Mouse (Mus musculus): Measurements from ENCODE around the gene Mcm8. TPM values are rescaled to one million over a fixed set of nuclear protein-coding genes. Genes with fewer than 3 reads are reported as not detected.

Gene Mcm8
- polyA plus RNA-seq, 2 experiments = 4.5 to 6.9 TPM

- no peaks in the 10 kb centered on the region for H3K9me3 ChIP-seq (ENCODE audit: control insufficient read depth, low read length)
- peak within 1 kb of the TSS; percentile 53 for H3K4me2 ChIP-seq (ENCODE audit: low read depth)
- no peak for ATAC-seq (ENCODE audit: insufficient read depth)
- TF ChIP-seq EP300 (IDR thresholded peaks at IDR 0.05; ENCODE audit: low read depth) = no peak
- TF ChIP-seq CTCF (IDR thresholded peaks at IDR 0.05; ENCODE audit: low read depth) = no peak
- H3K27me3 ChIP-seq (ENCODE audit: control insufficient read depth, insufficient read depth, low read length) = peaks cover 27% of the 10 kb centered on the region
- no peaks in the 10 kb centered on the region for H3K4me1 ChIP-seq (replicated peaks; ENCODE audit: control insufficient read depth in 2 of 2, insufficient read depth in 2 of 2, low read length in 1 of 2)
- DNase-seq (ENCODE audit: low read depth in 3 of 3, low spot score in 3 of 3) = no peak
- no peak within 1 kb of the TSS for H3K9ac ChIP-seq (replicated peaks)
- WGBS (ENCODE audit: insufficient replicate concordance) = 13% methylated on average over 12 of the region's 12 CpGs
- peak within 1 kb of the TSS in 1 of 2 experiments; percentile 23; a peak in 2 of 4 replicates for H3K4me3 ChIP-seq (ENCODE audit: insufficient read depth in 1 of 2, low read depth in 2 of 2, low read length in 2 of 2)
- no peak within 1 kb of the TSS for H3K27ac ChIP-seq
- no peaks in the 10 kb centered on the region for H3K36me3 ChIP-seq (replicated peaks; ENCODE audit: control insufficient read depth, insufficient read depth, low read depth)
Measured at GRCm38 (mm10) chr2:132880844-132881645, 65.1 kb downstream of the Mcm8 start, which contains the start of gene Lrrn4. Gene Lrrn4, minus strand, starts transcription at chr2:132880891.

DNA sequence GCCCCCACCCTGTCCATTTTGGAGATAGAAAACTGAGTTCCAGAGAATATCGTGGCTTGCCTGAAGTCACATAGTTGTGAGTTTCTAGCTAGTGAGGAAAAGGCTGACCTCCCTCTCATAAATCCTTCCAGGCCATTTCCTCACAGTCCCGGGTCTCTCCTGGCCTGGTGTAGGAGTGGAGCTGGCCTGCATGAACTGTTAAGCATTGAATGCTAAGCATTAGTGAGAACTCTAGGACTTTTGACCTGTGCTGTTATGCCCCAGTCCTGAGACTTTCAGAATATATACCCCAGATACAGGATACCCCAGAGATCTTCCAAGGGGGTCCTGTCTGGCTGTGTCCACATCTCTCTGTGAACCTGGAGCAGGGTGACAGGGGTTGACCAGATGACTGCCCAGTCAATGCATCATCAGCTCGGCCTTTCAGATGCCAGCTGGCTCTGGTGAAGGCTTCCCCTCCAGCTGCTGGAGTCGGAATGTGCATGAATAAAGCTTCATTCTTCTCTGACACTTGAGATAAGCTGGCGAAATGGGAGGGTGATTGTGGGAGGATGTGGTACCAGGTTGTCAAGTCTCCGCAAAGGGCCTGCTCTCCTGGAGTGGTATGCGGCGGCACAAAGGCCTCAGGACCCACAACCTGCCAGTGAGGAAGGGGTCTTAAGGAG is 68.5 kb downstream of the Mcm8 start:
- DNase-seq (ENCODE audit: low read depth in 3 of 3, low spot score in 3 of 3) (no peak), ATAC-seq (ENCODE audit: insufficient read depth) (no peak)
- no peak overlapping the region for H3K9ac ChIP-seq (replicated peaks)
- no peaks in the 10 kb centered on the region for H3K9me3 ChIP-seq (ENCODE audit: control insufficient read depth, low read length)
- TF ChIP-seq CTCF (IDR thresholded peaks at IDR 0.05; ENCODE audit: low read depth) (no peak), EP300 (IDR thresholded peaks at IDR 0.05; ENCODE audit: low read depth) (no peak)
- H3K4me3 ChIP-seq (ENCODE audit: insufficient read depth in 1 of 2, low read depth in 2 of 2, low read length in 2 of 2) = no peak overlapping the region
- no peaks in the 10 kb centered on the region for H3K4me1 ChIP-seq (replicated peaks; ENCODE audit: control insufficient read depth in 2 of 2, insufficient read depth in 2 of 2, low read length in 1 of 2)
- WGBS (ENCODE audit: insufficient replicate concordance) = 49% methylated on average over 8 of the region's 8 CpGs
- H3K4me2 ChIP-seq (ENCODE audit: low read depth) = no peak overlapping the region
- no peak overlapping the region for H3K27ac ChIP-seq
- no peaks in the 10 kb centered on the region for H3K36me3 ChIP-seq (replicated peaks; ENCODE audit: control insufficient read depth, insufficient read depth, low read depth)
- H3K27me3 ChIP-seq (ENCODE audit: control insufficient read depth, insufficient read depth, low read length) = peaks cover 13% of the 10 kb centered on the region

DNA sequence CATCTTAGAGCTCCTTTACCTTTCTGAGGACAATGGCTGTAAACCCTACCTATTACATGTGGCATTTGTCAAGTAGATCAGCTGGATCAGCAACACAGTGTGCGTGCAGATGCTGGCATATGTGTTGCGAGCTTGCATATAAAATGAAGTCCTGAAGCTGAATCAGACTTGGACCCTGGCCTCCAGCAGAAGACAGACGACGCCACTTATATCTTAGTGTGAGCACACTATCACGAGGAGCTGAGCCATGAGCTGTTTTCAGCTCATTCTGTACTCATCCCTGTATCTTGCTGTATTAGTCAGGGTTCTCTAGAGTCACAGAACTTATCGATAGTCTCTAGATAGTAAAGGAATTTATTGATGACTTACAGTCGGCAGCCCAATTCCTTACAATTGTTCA is 69.4 kb downstream of the Mcm8 start:
- H3K9me3 ChIP-seq (ENCODE audit: control insufficient read depth, low read length) = no peaks in the 10 kb centered on the region
- H3K4me1 ChIP-seq (replicated peaks; ENCODE audit: control insufficient read depth in 2 of 2, insufficient read depth in 2 of 2, low read length in 1 of 2) = no peaks in the 10 kb centered on the region
- DNase-seq (ENCODE audit: low read depth in 3 of 3, low spot score in 3 of 3) (no peak), ATAC-seq (ENCODE audit: insufficient read depth) (no peak)
- peaks cover 5% of the 10 kb centered on the region; the same call in 1 of the 2 replicates for H3K27me3 ChIP-seq (ENCODE audit: control insufficient read depth, insufficient read depth, low read length)
- no peak overlapping the region for H3K27ac ChIP-seq
- no peak overlapping the region for H3K4me3 ChIP-seq (ENCODE audit: insufficient read depth in 1 of 2, low read depth in 2 of 2, low read length in 2 of 2)
- no peak overlapping the region for H3K4me2 ChIP-seq (ENCODE audit: low read depth)
- no peak for TF ChIP-seq CTCF (IDR thresholded peaks at IDR 0.05; ENCODE audit: low read depth)
- no peak for TF ChIP-seq EP300 (IDR thresholded peaks at IDR 0.05; ENCODE audit: low read depth)
- 71% methylated on average over 7 of the region's 7 CpGs for WGBS (ENCODE audit: insufficient replicate concordance)
- no peak overlapping the region for H3K9ac ChIP-seq (replicated peaks)
- no peaks in the 10 kb centered on the region for H3K36me3 ChIP-seq (replicated peaks; ENCODE audit: control insufficient read depth, insufficient read depth, low read depth)

Other genes with a start within 250 kb of the Mcm8 start
- 20.6 and 31.0 TPM in 2 replicates for gene Gpcpd1, start 228.4 kb upstream of the Mcm8 start, polyA plus RNA-seq (2012; rRNA removed)
- gene Gpcpd1, start 228.4 kb upstream of the Mcm8 start, polyA plus RNA-seq (2014; fragmentation: Nextera tagmentation; extraction: Ambion mirVana) = 67.7 and 78.4 TPM in 2 replicates
- gene Shld1, start 129.2 kb upstream of the Mcm8 start, polyA plus RNA-seq (2012; rRNA removed) = 6.3 and 7.1 TPM in 2 replicates
- gene Shld1, start 129.2 kb upstream of the Mcm8 start, polyA plus RNA-seq (2014; fragmentation: Nextera tagmentation; extraction: Ambion mirVana) = 10.1 and 12.3 TPM in 2 replicates
- 0.04 and 0.09 TPM in 2 replicates for gene Chgb, start 34.9 kb upstream of the Mcm8 start, polyA plus RNA-seq (2012; rRNA removed)
- gene Chgb, start 34.9 kb upstream of the Mcm8 start, polyA plus RNA-seq (2014; fragmentation: Nextera tagmentation; extraction: Ambion mirVana) = 0.09 TPM in 1 of 2 replicates, not detected in the other
- gene Trmt6, start 86 bp upstream of the Mcm8 start, polyA plus RNA-seq (2012; rRNA removed) = 5.4 and 8.3 TPM in 2 replicates
- gene Trmt6, start 86 bp upstream of the Mcm8 start, polyA plus RNA-seq (2014; fragmentation: Nextera tagmentation; extraction: Ambion mirVana) = 14.1 and 18.5 TPM in 2 replicates
- 8.9 and 10.1 TPM in 2 replicates for gene Crls1, start 30.5 kb downstream of the Mcm8 start, polyA plus RNA-seq (2012; rRNA removed)
- gene Crls1, start 30.5 kb downstream of the Mcm8 start, polyA plus RNA-seq (2014; fragmentation: Nextera tagmentation; extraction: Ambion mirVana) = 9.0 and 14.3 TPM in 2 replicates
- 0.36 and 0.39 TPM in 2 replicates for gene Lrrn4, start 64.8 kb downstream of the Mcm8 start, polyA plus RNA-seq (2012; rRNA removed)
- gene Lrrn4, start 64.8 kb downstream of the Mcm8 start, polyA plus RNA-seq (2014; fragmentation: Nextera tagmentation; extraction: Ambion mirVana) = 0.67 and 0.72 TPM in 2 replicates
- gene Fermt1, start 129.8 kb downstream of the Mcm8 start, polyA plus RNA-seq (2012; rRNA removed) = 0.02 TPM in 2 replicates
- gene Fermt1, start 129.8 kb downstream of the Mcm8 start, polyA plus RNA-seq (2014; fragmentation: Nextera tagmentation; extraction: Ambion mirVana) = 0.08 TPM in 1 of 2 replicates, not detected in the other